Mouse (Mus musculus): ENCODE data around the gene Zbp1. TPM values are rescaled to one million over a fixed set of nuclear protein-coding genes. Genes with fewer than 3 reads are reported as not detected.
A peak's percentile ranks its signal among the peaks of the same experiment; 100 is the strongest.

Zbp1 gene
- polyA plus RNA-seq (2015; fragmentation: Nextera tagmentation; extraction: Ambion mirVana): 1.7 and 3.1 TPM in 2 replicates

DNA sequence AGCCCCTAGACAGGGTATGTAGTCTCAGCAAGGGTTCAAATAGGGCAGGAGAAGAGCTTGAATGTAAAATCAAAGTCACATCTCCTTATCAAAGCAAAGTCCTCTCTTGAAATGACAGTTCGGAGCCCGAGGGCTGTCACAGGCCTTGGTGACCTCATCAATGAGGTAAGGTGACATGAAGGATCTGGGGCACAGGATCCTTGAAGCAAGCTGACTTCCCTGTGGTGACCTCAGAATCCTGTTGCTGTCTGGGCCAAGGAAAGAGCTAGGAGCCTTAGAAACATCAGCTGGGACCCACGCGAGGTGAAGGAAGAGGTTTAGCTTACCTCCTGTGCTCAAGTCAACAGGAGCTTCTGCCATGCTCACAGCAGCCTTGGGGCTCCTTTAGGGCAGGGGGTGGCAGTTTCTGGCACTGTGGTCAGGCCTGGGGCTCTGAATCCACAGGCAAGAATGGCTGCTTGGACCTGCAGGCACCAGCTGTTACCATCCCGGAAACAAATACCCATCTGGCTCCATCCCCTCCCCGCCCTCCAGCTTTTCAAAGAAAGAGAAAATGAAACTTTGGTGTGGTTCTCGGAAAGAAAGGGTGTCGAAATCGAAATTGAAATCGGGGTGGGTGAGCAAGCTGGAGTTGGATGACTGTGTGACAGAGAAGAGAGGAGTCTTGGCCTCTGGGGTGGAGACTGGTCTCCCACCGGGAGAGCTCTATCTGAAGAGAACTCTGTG, at the start of gene Zbp1:
Gene Zbp1, minus strand, starts transcription at position 508 of the 726 bp plus-strand sequence.
- peak within 1 kb of the TSS; percentile 56; the same call in 1 of the 2 replicates for H3K27ac ChIP-seq (ENCODE audit: low read length)
- H3K9ac ChIP-seq (ENCODE audit: low read length): no peak within 1 kb of the TSS
- no peaks in the 10 kb centered on the region; the same call in 1 of the 2 replicates for H3K4me1 ChIP-seq (ENCODE audit: control insufficient read depth, insufficient read depth, low read length)
- WGBS: 56% methylated on average over 11 of the region's 11 CpGs
- no peak within 1 kb of the TSS; the same call in 1 of the 2 replicates for H3K4me2 ChIP-seq (ENCODE audit: low read depth, low read length)
- H3K9me3 ChIP-seq (replicated peaks; ENCODE audit: control insufficient read depth, low read length): peaks cover 10% of the 10 kb centered on the region
- ATAC-seq (replicated peaks; ENCODE audit: extremely low read depth, insufficient read depth, low FRiP score): no peak
- 0 out of 2 replicates have a peak, but pooled peaks cover 2% of the 10 kb centered on the region for H3K27me3 ChIP-seq (ENCODE audit: control insufficient read depth, insufficient read depth, low read length)
- no peaks in the 10 kb centered on the region for H3K36me3 ChIP-seq (ENCODE audit: control insufficient read depth, insufficient read depth)
- H3K4me3 ChIP-seq (ENCODE audit: low read length): peak within 1 kb of the TSS; percentile 9; the same call in 1 of the 2 replicates

DNA sequence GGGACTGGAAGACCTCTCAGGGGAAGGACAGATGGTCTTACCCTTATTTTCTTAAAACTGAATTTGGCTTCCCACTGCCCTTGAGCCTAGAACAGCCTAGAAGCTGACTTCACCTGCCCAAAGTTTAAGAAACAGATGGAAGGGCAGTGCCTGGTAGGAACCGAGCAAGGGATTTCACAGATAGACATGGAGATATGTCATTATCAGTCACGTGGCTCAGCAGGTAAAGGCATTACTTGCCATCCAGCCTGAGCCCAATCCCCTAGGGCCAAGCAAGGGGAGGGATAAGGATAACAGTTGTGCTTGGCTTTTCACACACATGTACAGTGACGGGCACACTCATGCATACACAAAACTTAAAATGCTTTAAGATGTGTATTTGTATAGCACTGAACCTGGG, 48.8 kb upstream of the Zbp1 start:
- no peak overlapping the region for H3K9ac ChIP-seq (ENCODE audit: low read length)
- no peaks in the 10 kb centered on the region for H3K36me3 ChIP-seq (ENCODE audit: control insufficient read depth, insufficient read depth)
- no peak overlapping the region for H3K27ac ChIP-seq (ENCODE audit: low read length)
- no peaks in the 10 kb centered on the region for H3K27me3 ChIP-seq (ENCODE audit: control insufficient read depth, insufficient read depth, low read length)
- ATAC-seq (replicated peaks; ENCODE audit: extremely low read depth, insufficient read depth, low FRiP score): no peak
- H3K4me1 ChIP-seq (ENCODE audit: control insufficient read depth, insufficient read depth, low read length): peaks cover 73% of the 10 kb centered on the region
- 67% methylated on average over 3 of the region's 3 CpGs for WGBS
- H3K9me3 ChIP-seq (replicated peaks; ENCODE audit: control insufficient read depth, low read length): no peaks in the 10 kb centered on the region
- no peak overlapping the region for H3K4me3 ChIP-seq (ENCODE audit: low read length)
- H3K4me2 ChIP-seq (ENCODE audit: low read depth, low read length): no peak overlapping the region

DNA sequence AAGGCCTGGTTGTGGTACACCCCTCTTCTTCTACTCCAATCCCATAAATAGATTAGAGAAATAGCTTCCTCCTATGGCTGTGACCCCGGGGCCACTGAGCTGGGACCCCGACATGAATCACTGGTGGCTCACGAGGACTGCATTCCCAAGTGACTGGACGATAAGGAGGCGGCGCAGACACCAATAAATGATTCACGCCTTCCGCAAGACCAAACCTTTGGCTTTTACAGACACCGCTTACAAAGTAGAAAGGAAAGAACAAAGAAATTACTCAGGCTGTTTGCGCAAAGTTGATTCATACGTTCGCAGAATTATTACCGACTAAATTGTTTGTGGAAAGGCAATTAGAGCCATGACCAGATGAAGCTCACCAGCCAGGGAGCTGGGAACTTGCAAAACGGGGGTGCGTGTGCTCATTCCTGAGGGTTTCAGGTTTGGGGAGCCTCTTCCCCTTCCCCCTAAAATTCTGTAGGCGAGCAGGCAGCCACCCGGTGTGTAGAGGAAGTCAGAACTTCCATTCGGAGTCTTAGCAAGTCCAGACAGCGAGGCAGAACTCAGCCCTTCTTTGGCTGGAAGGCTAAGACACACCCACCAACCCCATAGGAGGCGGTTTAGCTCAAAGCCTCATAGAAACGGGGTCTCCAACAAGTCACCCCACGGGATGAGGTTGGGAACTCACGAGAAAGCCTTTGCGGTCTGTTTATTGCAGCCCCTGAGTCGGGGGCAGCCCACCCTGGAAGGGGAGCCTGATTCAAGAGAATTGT, 47.8 kb upstream of the Zbp1 start:
- H3K27me3 ChIP-seq (ENCODE audit: control insufficient read depth, insufficient read depth, low read length): no peaks in the 10 kb centered on the region
- no peak overlapping the region for H3K4me2 ChIP-seq (ENCODE audit: low read depth, low read length)
- no peak overlapping the region for H3K4me3 ChIP-seq (ENCODE audit: low read length)
- no peak for ATAC-seq (replicated peaks; ENCODE audit: extremely low read depth, insufficient read depth, low FRiP score)
- peaks cover 70% of the 10 kb centered on the region for H3K4me1 ChIP-seq (ENCODE audit: control insufficient read depth, insufficient read depth, low read length)
- 73% methylated on average over 25 of the region's 25 CpGs for WGBS
- H3K36me3 ChIP-seq (ENCODE audit: control insufficient read depth, insufficient read depth): no peaks in the 10 kb centered on the region
- no peak overlapping the region for H3K9ac ChIP-seq (ENCODE audit: low read length)
- H3K9me3 ChIP-seq (replicated peaks; ENCODE audit: control insufficient read depth, low read length): no peaks in the 10 kb centered on the region
- no peak overlapping the region for H3K27ac ChIP-seq (ENCODE audit: low read length)

DNA sequence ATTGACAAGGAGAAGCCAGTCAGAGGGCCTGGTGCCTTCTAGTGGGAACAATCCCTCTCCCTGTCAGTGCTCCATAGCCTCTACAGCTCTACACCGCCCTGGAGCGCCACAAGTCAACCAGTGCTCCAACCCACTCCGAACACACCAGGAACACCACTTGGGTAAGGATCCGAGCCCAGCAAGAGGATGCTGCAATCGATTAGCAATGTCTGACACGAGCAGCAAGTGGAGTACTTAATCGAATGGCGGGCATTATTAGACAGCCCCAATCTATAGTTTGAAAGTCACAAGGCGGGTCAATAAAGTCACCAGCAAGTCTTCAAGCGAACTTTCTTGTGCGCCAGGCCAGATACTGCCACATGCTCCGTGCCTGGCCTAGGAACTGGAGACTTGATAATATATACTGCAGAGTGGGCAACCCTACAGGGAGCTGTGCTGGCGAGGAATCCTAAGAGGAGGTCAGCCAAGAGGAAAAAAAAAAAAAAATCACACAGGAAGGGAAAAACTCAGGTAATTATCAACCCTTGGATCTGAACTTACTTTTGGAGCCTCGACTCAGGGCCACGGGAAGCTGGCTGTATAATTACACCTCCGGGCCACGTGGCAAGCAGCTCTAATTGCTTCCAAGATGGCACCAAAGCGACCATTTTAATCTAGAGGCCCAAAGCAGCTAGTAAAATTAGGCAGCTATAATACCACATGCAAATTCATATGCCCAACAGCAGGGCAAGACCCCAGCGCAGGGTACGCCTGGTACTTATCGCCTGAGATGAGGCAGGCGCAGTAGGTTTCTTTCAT, 46.9 kb upstream of the Zbp1 start:
- H3K4me3 ChIP-seq (ENCODE audit: low read length): no peak overlapping the region
- H3K4me1 ChIP-seq (ENCODE audit: control insufficient read depth, insufficient read depth, low read length): peaks cover 70% of the 10 kb centered on the region
- H3K9ac ChIP-seq (ENCODE audit: low read length): no peak overlapping the region
- H3K27ac ChIP-seq (ENCODE audit: low read length): no peak overlapping the region
- no peaks in the 10 kb centered on the region for H3K36me3 ChIP-seq (ENCODE audit: control insufficient read depth, insufficient read depth)
- no peaks in the 10 kb centered on the region for H3K9me3 ChIP-seq (replicated peaks; ENCODE audit: control insufficient read depth, low read length)
- WGBS: 87% methylated on average over 22 of the region's 22 CpGs
- no peaks in the 10 kb centered on the region for H3K27me3 ChIP-seq (ENCODE audit: control insufficient read depth, insufficient read depth, low read length)
- H3K4me2 ChIP-seq (ENCODE audit: low read depth, low read length): no peak overlapping the region
- no peak for ATAC-seq (replicated peaks; ENCODE audit: extremely low read depth, insufficient read depth, low FRiP score)

DNA sequence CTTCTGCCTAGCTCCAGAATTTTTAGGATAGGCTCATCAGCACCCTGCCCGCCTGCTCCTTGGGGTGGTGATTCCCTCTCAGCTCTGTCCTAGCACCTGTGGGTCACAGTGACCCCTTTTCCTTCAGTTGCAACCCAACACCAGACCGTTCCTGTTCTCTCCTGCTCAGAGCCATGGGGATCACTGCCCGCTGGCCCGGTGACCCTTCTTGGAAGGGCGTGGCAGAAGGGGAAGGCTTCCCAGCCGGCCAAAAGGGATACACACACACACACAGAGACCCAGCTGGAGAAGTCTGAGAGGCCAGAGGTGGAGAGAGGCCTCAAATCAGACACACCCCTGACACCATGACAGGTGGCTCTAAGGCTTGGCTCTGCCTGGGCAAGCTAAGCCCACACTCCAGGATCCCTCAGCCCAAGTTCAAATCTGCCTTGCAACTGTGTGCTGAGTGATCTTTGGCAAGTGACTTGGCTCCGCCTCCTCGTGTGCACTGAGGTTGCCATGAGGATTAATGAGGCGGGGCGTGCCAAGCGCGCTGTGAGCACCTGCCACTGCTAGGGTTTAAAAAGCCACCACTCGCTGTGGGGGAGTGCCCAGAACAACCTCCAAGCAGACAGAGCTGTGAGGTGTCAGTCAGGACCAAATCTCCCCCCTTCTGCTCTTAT, 45.9 kb upstream of the Zbp1 start:
- Histone ChIP-seq H3K9ac (ENCODE audit: low read length) (no peak overlapping the region), H3K27ac (ENCODE audit: low read length) (no peak overlapping the region), H3K9me3 (replicated peaks; ENCODE audit: control insufficient read depth, low read length) (no peaks in the 10 kb centered on the region), H3K4me2 (ENCODE audit: low read depth, low read length) (no peak overlapping the region), H3K27me3 (ENCODE audit: control insufficient read depth, insufficient read depth, low read length) (no peaks in the 10 kb centered on the region), H3K36me3 (ENCODE audit: control insufficient read depth, insufficient read depth) (no peaks in the 10 kb centered on the region), H3K4me3 (ENCODE audit: low read length) (no peak overlapping the region), H3K4me1 (ENCODE audit: control insufficient read depth, insufficient read depth, low read length) (peaks cover 69% of the 10 kb centered on the region)
- WGBS: 32% methylated on average over 13 of the region's 13 CpGs
- ATAC-seq (replicated peaks; ENCODE audit: extremely low read depth, insufficient read depth, low FRiP score): peak; percentile 59

GRCm38 (mm10) chr2:173263636-173264330, 45.1 kb upstream of the Zbp1 start:
- Histone ChIP-seq H3K9ac (ENCODE audit: low read length) (no peak overlapping the region), H3K4me1 (ENCODE audit: control insufficient read depth, insufficient read depth, low read length) (peaks cover 71% of the 10 kb centered on the region), H3K27ac (ENCODE audit: low read length) (no peak overlapping the region), H3K9me3 (replicated peaks; ENCODE audit: control insufficient read depth, low read length) (no peaks in the 10 kb centered on the region), H3K4me3 (ENCODE audit: low read length) (no peak overlapping the region), H3K27me3 (ENCODE audit: control insufficient read depth, insufficient read depth, low read length) (no peaks in the 10 kb centered on the region), H3K4me2 (ENCODE audit: low read depth, low read length) (no peak overlapping the region), H3K36me3 (ENCODE audit: control insufficient read depth, insufficient read depth) (no peaks in the 10 kb centered on the region)
- peak; percentile 50 for ATAC-seq (replicated peaks; ENCODE audit: extremely low read depth, insufficient read depth, low FRiP score)
- WGBS: 53% methylated on average over 11 of the region's 11 CpGs

- no peak for ATAC-seq (replicated peaks; ENCODE audit: extremely low read depth, insufficient read depth, low FRiP score)
- H3K4me2 ChIP-seq (ENCODE audit: low read depth, low read length): no peak overlapping the region
- no peak overlapping the region for H3K4me3 ChIP-seq (ENCODE audit: low read length)
- H3K36me3 ChIP-seq (ENCODE audit: control insufficient read depth, insufficient read depth): no peaks in the 10 kb centered on the region
- peaks cover 84% of the 10 kb centered on the region for H3K4me1 ChIP-seq (ENCODE audit: control insufficient read depth, insufficient read depth, low read length)
- H3K27me3 ChIP-seq (ENCODE audit: control insufficient read depth, insufficient read depth, low read length): no peaks in the 10 kb centered on the region
- WGBS: 54% methylated on average over 10 of the region's 10 CpGs
- H3K9ac ChIP-seq (ENCODE audit: low read length): no peak overlapping the region
- H3K27ac ChIP-seq (ENCODE audit: low read length): peak overlapping the region; percentile 15; the same call in 1 of the 2 replicates
- H3K9me3 ChIP-seq (replicated peaks; ENCODE audit: control insufficient read depth, low read length): no peaks in the 10 kb centered on the region
Observed at GRCm38 (mm10) chr2:173261497-173261896, 42.8 kb upstream of the Zbp1 start.

DNA sequence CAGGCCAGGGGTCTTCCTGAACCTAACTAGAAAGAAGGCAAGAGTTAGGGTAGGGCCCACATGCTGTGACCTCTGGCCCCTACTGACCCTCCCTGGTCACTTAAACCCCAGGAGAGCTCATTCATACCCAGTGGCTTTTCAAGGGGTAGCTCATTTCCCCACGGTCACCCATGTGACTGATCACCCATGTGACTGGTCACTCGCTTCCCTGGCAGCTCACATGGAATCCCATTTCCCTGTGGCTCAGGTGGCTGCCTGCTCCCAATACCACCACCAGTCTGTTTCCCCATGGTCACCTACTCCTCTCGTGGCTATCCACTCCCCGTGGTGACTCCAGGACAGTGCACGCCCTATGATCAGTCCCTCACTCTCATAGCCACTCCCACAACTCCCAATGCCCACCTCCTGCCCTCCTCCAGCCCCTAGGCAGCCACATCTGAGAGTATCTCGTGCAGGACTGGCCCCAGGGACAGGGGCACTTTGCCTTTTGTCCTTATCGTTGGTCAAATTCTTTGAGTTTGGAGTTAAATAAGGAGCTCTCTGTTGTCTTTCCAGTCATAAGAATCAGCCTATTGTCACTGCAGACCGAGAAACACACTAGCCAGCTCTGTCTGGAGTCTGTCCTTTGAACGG, 39.9 kb upstream of the Zbp1 start:
- peak overlapping the region; percentile 80 for H3K27ac ChIP-seq (ENCODE audit: low read length)

More for the DNA sequence above, 39.9 kb upstream of the Zbp1 start:
- H3K27me3 ChIP-seq (ENCODE audit: control insufficient read depth, insufficient read depth, low read length): no peaks in the 10 kb centered on the region
- H3K9ac ChIP-seq (ENCODE audit: low read length): no peak overlapping the region
- H3K4me1 ChIP-seq (ENCODE audit: control insufficient read depth, insufficient read depth, low read length): peaks cover 85% of the 10 kb centered on the region
- WGBS: 41% methylated on average over 9 of the region's 9 CpGs
- no peak overlapping the region for H3K4me3 ChIP-seq (ENCODE audit: low read length)
- ATAC-seq (replicated peaks; ENCODE audit: extremely low read depth, insufficient read depth, low FRiP score): no peak
- no peaks in the 10 kb centered on the region for H3K9me3 ChIP-seq (replicated peaks; ENCODE audit: control insufficient read depth, low read length)
- H3K4me2 ChIP-seq (ENCODE audit: low read depth, low read length): no peak overlapping the region
- no peaks in the 10 kb centered on the region for H3K36me3 ChIP-seq (ENCODE audit: control insufficient read depth, insufficient read depth)
